Mouse (Mus musculus) adipose tissue, adult 10 weeks (tissue): Measurements from ENCODE around the gene Cbln1. TPM values are rescaled to one million over a fixed set of nuclear protein-coding genes. Genes with fewer than 3 reads are reported as not detected.

ENCODE experiments used
- polyA plus RNA-seq: library from polyadenylated mRNA; stranded (reverse); fragments of 350-450 nt; fragmentation: Illumina TruSeq; extraction: RNeasy Lipid Tissue Mini Kit (QIAGEN cat#74804); gene quantifications from one replicate; pipeline ENCODE4 v1.2.3, GENCODE M21; 2014; ENCODE audit warnings: low read depth, low replicate concordance

Gene Cbln1
- polyA plus RNA-seq = 0.22 TPM

DNA sequence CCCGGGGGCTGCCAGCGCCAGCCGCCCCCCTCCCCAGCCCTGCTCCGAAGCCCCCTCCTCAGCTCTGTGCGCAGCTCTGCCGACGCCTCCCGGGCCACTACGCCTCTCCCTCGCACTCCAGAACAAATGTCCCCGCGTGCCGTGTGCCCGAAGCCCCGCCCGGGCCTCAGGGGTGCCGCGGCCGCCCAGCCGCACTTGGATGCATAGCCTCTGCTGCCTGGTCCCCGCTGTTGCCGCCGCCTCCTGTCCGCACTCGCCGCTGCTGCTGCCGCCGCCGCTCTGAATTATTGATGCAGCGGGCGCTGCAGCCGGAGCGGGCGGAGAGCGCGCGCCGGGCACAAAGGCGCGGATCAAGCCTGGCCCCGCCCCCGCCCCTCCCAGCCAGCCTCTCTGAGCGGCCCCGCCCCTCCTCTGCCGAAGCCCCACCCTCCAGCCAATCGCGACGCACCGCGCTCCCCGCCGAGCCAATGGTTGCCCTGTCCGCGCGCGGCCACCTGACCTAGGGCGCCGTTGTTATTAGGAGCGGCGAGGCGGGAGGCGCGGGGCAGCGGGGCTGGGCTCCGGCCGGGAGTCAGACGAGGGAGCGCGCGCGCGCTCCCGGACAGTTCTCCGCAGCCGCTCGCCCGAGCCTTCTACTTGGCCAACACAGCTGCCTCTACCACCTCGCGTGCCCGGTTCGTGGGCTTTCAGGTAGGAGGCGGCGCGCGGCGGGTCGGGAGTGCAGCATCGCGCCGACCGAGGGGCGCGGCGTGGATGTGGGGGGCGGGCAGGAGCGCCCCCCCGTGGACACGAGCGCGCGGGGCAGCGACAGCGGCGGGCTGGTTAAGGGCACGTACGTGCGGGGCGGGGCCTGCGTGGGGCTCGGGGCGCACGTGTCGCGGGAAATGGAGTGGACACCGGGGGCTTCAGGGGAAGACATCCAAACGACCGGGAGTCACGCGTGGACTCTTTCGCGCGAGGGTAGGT is at the start of gene Cbln1:
Gene Cbln1 (minus strand): TSS at position 339 of the 966 bp plus-strand sequence.

Other genes starting within 250 kb of the Cbln1 start
- gene 4933402J07Rik, start 91.2 kb upstream of the Cbln1 start, polyA plus RNA-seq = 8.2 TPM